Mouse (Mus musculus) cerebellum, adult 2 months (tissue): Measurements from ENCODE around the gene Lbhd1. TPM values are rescaled to one million over a fixed set of nuclear protein-coding genes. Genes with fewer than 3 reads are reported as not detected.
A peak's percentile ranks its signal among the peaks of the same experiment; 100 is the strongest.

Experiments used
- DNase-seq, 2 experiments: peaks; one replicate each; pipeline ENCODE4 v3.0.0; 2021
- H3K27ac ChIP-seq: fragments of 200-500 bp; 2 replicates; pipeline ENCODE4 v1.5.1; 2012; ENCODE audit warnings: low read length, control low read depth, inconsistent platforms; ENCODE audit not compliant: insufficient read depth
- H3K27me3 ChIP-seq: fragments of 200-500 bp; 2 replicates; pipeline ENCODE4 v1.6.1; 2012; ENCODE audit warnings: inconsistent platforms, mild to moderate bottlenecking, low read length, moderate library complexity; ENCODE audit not compliant: control insufficient read depth, insufficient read depth
- H3K4me1 ChIP-seq: fragments of 200-500 bp; 2 replicates; pipeline ENCODE4 v1.6.1; 2011; ENCODE audit warnings: low read length; ENCODE audit not compliant: control insufficient read depth, insufficient read depth
- H3K4me3 ChIP-seq: fragments of 200-500 bp; replicated peaks from 2 replicates; pipeline ENCODE3; 2011; ENCODE audit warnings: mild to moderate bottlenecking, low read depth, low read length, control low read depth; ENCODE audit not compliant: insufficient read depth
- CTCF ChIP-seq: fragments of 200-500 bp; IDR thresholded peaks from 2 replicates; pipeline ENCODE4 v1.5.1; 2011; ENCODE audit warnings: low read depth, mild to moderate bottlenecking, control low read depth, low read length, moderate library complexity, borderline replicate concordance; ENCODE audit not compliant: insufficient read depth
- POLR2A ChIP-seq: fragments of 200-500 bp; IDR thresholded peaks from 2 replicates; pipeline ENCODE4 v1.6.1; 2011; ENCODE audit warnings: low read length, control low read depth, borderline replicate concordance; ENCODE audit not compliant: insufficient read depth
- WGBS: fragments of 180-500 bp; shearing (Covaris S2); methylation state at CpG from one replicate; pipeline ENCODE4 v1.1.7; 2018; 5-methylcytosine and 5-hydroxymethylcytosine counted together
- polyA plus RNA-seq: library from polyadenylated mRNA; depleted of rRNA; stranded (reverse); fragments of >200 nt; gene quantifications from 2 replicates; pipeline ENCODE4 v1.2.3, GENCODE M21; 2012

The Lbhd1 gene
- polyA plus RNA-seq, 1 experiment = 5.1 TPM

GRCm38 (mm10) chr19:8927891-8928525 is 44.5 kb downstream of the Lbhd1 start:
- TF ChIP-seq CTCF = no peak
- TF ChIP-seq POLR2A = no peak
- no peaks in the 10 kb centered on the region for H3K27me3 ChIP-seq
- H3K4me1 ChIP-seq = peaks cover 5% of the 10 kb centered on the region; the same call in 1 of the 2 replicates
- WGBS = 91% methylated on average over 12 of the region's 12 CpGs
- H3K27ac ChIP-seq = no peak overlapping the region
- no peak for DNase-seq
- H3K4me3 ChIP-seq = no peak overlapping the region

- no peak for TF ChIP-seq CTCF
- TF ChIP-seq POLR2A = no peak
- Histone ChIP-seq H3K4me3 (peak overlapping the region; percentile 68), H3K27ac (peak overlapping the region; percentile 41), H3K27me3 (no peaks in the 10 kb centered on the region), H3K4me1 (peaks cover 5% of the 10 kb centered on the region; the same call in 1 of the 2 replicates)
- 4% methylated on average over 16 of the region's 16 CpGs for WGBS
- peak in 1 of 2 experiments; percentile 67 for DNase-seq
Observed at GRCm38 (mm10) chr19:8928689-8929223, 45.2 kb downstream of the Lbhd1 start.

- no peaks in the 10 kb centered on the region for H3K27me3 ChIP-seq
- peaks cover 5% of the 10 kb centered on the region; the same call in 1 of the 2 replicates for H3K4me1 ChIP-seq
- WGBS = under 1% methylated on average over 59 of the region's 74 CpGs
- DNase-seq = peak; percentile 77 to 85
- no peak for TF ChIP-seq CTCF
- H3K27ac ChIP-seq = peak within 1 kb of the TSS; percentile 73
- peak within 1 kb of the TSS; percentile 68 for H3K4me3 ChIP-seq
Observed at GRCm38 (mm10) chr19:8929224-8930088, 45.9 kb downstream of the Lbhd1 start, which contains the start of the genes Rom1 and Eml3. Gene Rom1, minus strand, starts transcription at chr19:8929356. Gene Eml3, plus strand, starts transcription at chr19:8929552.

- 18% methylated on average over 11 of the region's 11 CpGs for WGBS
- H3K27ac ChIP-seq = peak overlapping the region; percentile 73
- TF ChIP-seq CTCF (no peak), POLR2A (no peak)
Observed at GRCm38 (mm10) chr19:8930117-8930516, 46.6 kb downstream of the Lbhd1 start.

GRCm38 (mm10) chr19:8930771-8931170 is 47.2 kb downstream of the Lbhd1 start:
- no peak for TF ChIP-seq CTCF
- TF ChIP-seq POLR2A = no peak
- H3K27ac ChIP-seq = no peak overlapping the region

More at GRCm38 (mm10) chr19:8930117-8930516, 46.6 kb downstream of the Lbhd1 start:
- peak overlapping the region; percentile 68 for H3K4me3 ChIP-seq
- no peaks in the 10 kb centered on the region for H3K27me3 ChIP-seq
- peaks cover 5% of the 10 kb centered on the region; the same call in 1 of the 2 replicates for H3K4me1 ChIP-seq
- no peak for DNase-seq

GRCm38 (mm10) chr19:8936736-8937135 is 53.2 kb downstream of the Lbhd1 start:
- no peak overlapping the region for H3K27ac ChIP-seq
- WGBS = 82% methylated on average over 2 of the region's 2 CpGs
- TF ChIP-seq CTCF (no peak), POLR2A (no peak)
- DNase-seq = no peak
- H3K4me1 ChIP-seq = peaks cover 4% of the 10 kb centered on the region; the same call in 1 of the 2 replicates
- H3K4me3 ChIP-seq = no peak overlapping the region
- H3K27me3 ChIP-seq = no peaks in the 10 kb centered on the region

More at GRCm38 (mm10) chr19:8930771-8931170, 47.2 kb downstream of the Lbhd1 start:
- no peaks in the 10 kb centered on the region for H3K27me3 ChIP-seq
- peaks cover 5% of the 10 kb centered on the region; the same call in 1 of the 2 replicates for H3K4me1 ChIP-seq
- DNase-seq = no peak
- H3K4me3 ChIP-seq = no peak overlapping the region
- 85% methylated on average over 7 of the region's 7 CpGs for WGBS

- no peak overlapping the region for H3K27ac ChIP-seq
- peak in 1 of 2 experiments; percentile 23 for DNase-seq
- no peak for TF ChIP-seq CTCF
- no peak for TF ChIP-seq POLR2A
- H3K27me3 ChIP-seq = no peaks in the 10 kb centered on the region
- no peak overlapping the region for H3K4me3 ChIP-seq
- peaks cover 10% of the 10 kb centered on the region for H3K4me1 ChIP-seq
- whole genome bisulfite sequencing = 80% methylated on average over 15 of the region's 15 CpGs
Observed at GRCm38 (mm10) chr19:8940526-8941133, 57.1 kb downstream of the Lbhd1 start.

- H3K4me1 ChIP-seq = peaks cover 10% of the 10 kb centered on the region
Observed at GRCm38 (mm10) chr19:8941136-8941514, 57.6 kb downstream of the Lbhd1 start.

More at GRCm38 (mm10) chr19:8941136-8941514, 57.6 kb downstream of the Lbhd1 start:
- peak in 1 of 2 experiments; percentile 29 for DNase-seq
- 39% methylated on average over 10 of the region's 10 CpGs for WGBS
- TF ChIP-seq CTCF = no peak
- no peak for TF ChIP-seq POLR2A
- H3K4me3 ChIP-seq = peak overlapping the region; percentile 68
- H3K27me3 ChIP-seq = no peaks in the 10 kb centered on the region
- H3K27ac ChIP-seq = no peak overlapping the region
